Mouse (Mus musculus): ENCODE data around the gene Usp3. TPM values are rescaled to one million over a fixed set of nuclear protein-coding genes. Genes with fewer than 3 reads are reported as not detected.

The Usp3 gene
- total RNA-seq, 2 experiments from 2014 or later, result 20.2 to 27.1 TPM

DNA sequence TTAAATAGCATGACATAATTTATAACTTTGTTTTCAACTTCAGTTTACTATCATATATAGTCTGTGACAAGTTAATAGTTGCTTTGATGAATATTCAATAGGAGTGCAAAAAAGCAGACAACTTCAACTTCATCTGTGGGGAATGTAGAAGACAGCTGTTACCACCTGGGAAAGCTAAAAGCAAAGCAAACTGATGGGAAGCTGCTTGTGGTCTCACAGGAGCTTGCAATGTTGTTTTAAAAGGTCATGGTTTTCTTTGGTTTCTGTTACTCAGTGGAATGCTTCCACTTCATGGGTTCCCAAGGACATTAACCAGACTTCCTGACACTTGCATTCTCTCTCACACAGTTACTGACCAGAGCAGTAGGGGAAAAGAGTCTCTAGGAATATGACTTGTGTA lies 104.2 kb downstream of the Usp3 start:
- intact Hi-C loops (cut with DNase I), result loop anchor here (5.0 kb wide), 1 partner anchor 36 kb away; no protein-coding TSS in a partner anchor

DNA sequence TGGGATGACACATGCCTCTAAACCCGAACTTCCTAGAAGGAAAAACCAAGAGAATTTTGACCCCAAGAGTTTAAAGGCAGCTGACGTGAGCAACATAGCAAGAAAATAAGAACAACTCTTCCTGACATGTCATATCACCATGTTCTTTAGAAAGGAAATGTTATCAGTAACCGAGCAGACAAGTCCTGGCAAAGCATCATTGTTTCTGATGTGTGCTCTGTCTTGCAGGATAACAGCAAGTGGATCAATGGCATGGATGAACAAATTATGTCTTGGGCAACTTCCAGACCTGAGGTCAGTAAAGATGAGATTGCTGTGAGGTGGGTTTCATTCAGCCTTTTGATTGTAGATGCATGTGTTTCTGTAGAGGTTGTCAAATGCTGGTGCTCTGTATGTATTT lies 109.5 kb downstream of the Usp3 start:
- intact Hi-C loops (cut with DNase I), result no loop called here
- DNase-seq (ENCODE audit: low spot score in 2 of 2), result no peak

More for the DNA sequence above, 104.2 kb downstream of the Usp3 start:
- no peak for DNase-seq (ENCODE audit: low spot score in 2 of 2)

DNA sequence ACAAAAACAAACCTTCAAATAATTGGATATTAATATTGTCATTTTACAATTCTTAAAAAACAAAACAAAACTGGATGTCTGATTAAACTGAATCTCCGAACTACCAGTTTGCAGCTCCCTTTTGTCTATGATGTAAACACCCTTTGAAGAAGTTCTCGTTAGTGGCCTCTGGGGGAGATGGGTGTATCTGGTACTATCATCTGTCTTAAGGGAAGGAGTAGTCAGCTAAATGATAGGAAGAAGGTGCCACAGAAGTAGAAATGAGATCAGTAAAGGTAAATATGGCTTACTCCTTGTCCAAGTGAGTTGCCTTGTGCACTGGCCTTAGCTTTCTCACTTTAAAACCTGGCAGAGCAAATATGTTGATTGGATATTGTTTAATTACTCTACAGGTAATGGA lies 115.2 kb downstream of the Usp3 start:
- no peak for DNase-seq (ENCODE audit: low spot score in 2 of 2)
- intact Hi-C loops (cut with DNase I), result loop anchor here (5.0 kb wide), 1 partner anchor 80 kb away; no protein-coding TSS in a partner anchor

DNA sequence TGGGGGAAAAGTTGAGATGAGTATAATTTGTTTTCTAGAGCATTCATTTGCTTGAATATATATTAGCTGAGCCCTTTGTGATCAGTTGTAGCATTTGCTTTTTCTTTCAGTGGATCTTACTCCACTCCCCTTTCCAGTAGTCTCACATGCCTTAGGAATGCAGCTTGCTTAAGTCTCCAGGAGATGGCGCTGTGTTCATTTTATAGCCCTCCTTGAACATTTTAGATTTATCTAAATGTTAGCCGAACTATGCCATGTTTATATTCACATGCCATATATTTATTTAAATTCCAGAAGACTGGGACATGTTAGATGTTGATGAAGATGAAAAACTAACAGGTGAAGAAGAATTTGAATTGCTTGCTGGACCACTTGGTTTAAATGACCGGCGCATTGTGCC lies 127.9 kb downstream of the Usp3 start:
- DNase-seq (ENCODE audit: low spot score in 2 of 2), result peak; percentile 12 to 25
- intact Hi-C loops (cut with DNase I), result no loop called here

Other genes starting within 250 kb of the Usp3 start
- 100 to 1,000 TPM; 116 to 127 TPM for gene Herc1, start 242.7 kb downstream of the Usp3 start, total RNA-seq (2021)
- under 1 TPM; 0.13 to 0.40 TPM for gene Fbxl22, start 78.5 kb downstream of the Usp3 start, total RNA-seq (2021)
- 1 to 10 TPM; 3.6 to 7.7 TPM for gene Car12, start 120.5 kb upstream of the Usp3 start, total RNA-seq (2021)
- gene Aph1b, start 202.3 kb upstream of the Usp3 start, total RNA-seq (2021), result 10 to 100 TPM; 20.3 to 22.2 TPM
- under 1 TPM; 0.17 to 0.40 TPM for gene Gm10647, start 203.9 kb upstream of the Usp3 start, total RNA-seq (2021)
- 1 to 10 TPM; 4.6 to 5.0 TPM for gene Aph1c, start 241.6 kb upstream of the Usp3 start, total RNA-seq (2021)